Mouse (Mus musculus) liver, embryonic 13.5 days (tissue): ENCODE data around the gene Wfdc2. TPM values are rescaled to one million over a fixed set of nuclear protein-coding genes. Genes with fewer than 3 reads are reported as not detected.
A peak's percentile ranks its signal among the peaks of the same experiment; 100 is the strongest.

Experiments
- ATAC-seq: fragments of 200-750 bp; cut with Nextera tagmentation; 2 replicates; pipeline ENCODE4 v1.8.0; 2017; ENCODE audit warnings: low read depth, mild to moderate bottlenecking, moderate number of reproducible peaks, moderate library complexity
- DNase-seq: peaks from one replicate; pipeline ENCODE4 v3.0.0; 2022
- H3K27ac ChIP-seq: fragments of 300-500 bp; sonication (generic); 2 replicates; pipeline ENCODE4 v1.5.1; 2015; ENCODE audit warnings: moderate library complexity, mild to moderate bottlenecking, inconsistent platforms
- H3K27me3 ChIP-seq: fragments of 300-500 bp; sonication (generic); 2 replicates; pipeline ENCODE4 v1.6.1; 2015; ENCODE audit warnings: mild to moderate bottlenecking, inconsistent platforms
- H3K36me3 ChIP-seq: fragments of 300-500 bp; sonication (generic); 2 replicates; pipeline ENCODE4 v1.6.1; 2015; ENCODE audit warnings: mild to moderate bottlenecking, inconsistent platforms
- H3K4me1 ChIP-seq: fragments of 300-500 bp; sonication (generic); replicated peaks from 2 replicates; pipeline ENCODE4 v1.6.1; 2015; ENCODE audit warnings: inconsistent platforms
- H3K4me2 ChIP-seq: fragments of 300-500 bp; sonication (generic); 2 replicates; pipeline ENCODE4 v1.6.1; 2015; ENCODE audit warnings: inconsistent platforms, mild to moderate bottlenecking, moderate library complexity
- H3K4me3 ChIP-seq: fragments of 300-500 bp; sonication (generic); replicated peaks from 2 replicates; pipeline ENCODE4 v1.5.1; 2015; ENCODE audit warnings: mild to moderate bottlenecking, inconsistent platforms
- H3K9ac ChIP-seq: fragments of 300-500 bp; sonication (generic); 2 replicates; pipeline ENCODE4 v1.6.1; 2015; ENCODE audit warnings: mild to moderate bottlenecking, inconsistent platforms
- H3K9me3 ChIP-seq: fragments of 300-500 bp; sonication (generic); replicated peaks from 2 replicates; pipeline ENCODE4 v1.6.1; 2016; ENCODE audit warnings: inconsistent platforms
- WGBS: fragments of 180-500 bp; shearing (Covaris S2); methylation state at CpG from one replicate; pipeline ENCODE4 v1.1.7; 2015; ENCODE audit not compliant: insufficient replicate concordance; 5-methylcytosine and 5-hydroxymethylcytosine counted together
- polyA plus RNA-seq: library from polyadenylated mRNA; unstranded; fragments of >200 nt; fragmentation: Nextera tagmentation; extraction: Ambion mirVana; gene quantifications from 2 replicates; pipeline ENCODE4 v1.2.1, GENCODE M21; 2015

The Wfdc2 gene
- polyA plus RNA-seq, 1 experiment from 2014 or later, result 1.2 TPM

DNA sequence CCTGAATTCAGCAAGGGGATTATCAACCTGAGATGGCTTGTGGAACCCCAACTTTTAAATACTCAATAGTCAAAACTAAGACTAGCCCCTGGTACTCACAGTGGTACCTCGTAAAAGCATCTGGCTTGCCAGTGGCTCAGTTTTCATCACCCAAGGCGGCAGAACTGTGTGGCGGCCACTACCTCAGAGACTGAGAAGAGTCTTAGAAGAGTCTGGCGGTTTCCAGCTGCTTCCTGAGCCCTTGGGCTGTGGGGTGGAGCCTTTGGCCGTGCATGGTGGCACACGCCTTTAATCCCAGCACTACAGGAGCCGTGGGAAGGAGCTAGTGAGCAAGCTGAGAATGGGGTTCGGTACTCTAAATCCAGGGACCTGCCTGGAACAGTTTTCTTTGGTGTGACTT lies 39.9 kb upstream of the Wfdc2 start:
- H3K9me3 ChIP-seq, result peaks cover 7% of the 10 kb centered on the region; the same call in 1 of the 2 replicates
- no peaks in the 10 kb centered on the region for H3K36me3 ChIP-seq
- no peak overlapping the region for H3K9ac ChIP-seq
- no peak overlapping the region for H3K27ac ChIP-seq
- peaks cover 16% of the 10 kb centered on the region; the same call in 1 of the 2 replicates for H3K27me3 ChIP-seq
- no peak overlapping the region for H3K4me3 ChIP-seq
- no peak overlapping the region for H3K4me2 ChIP-seq
- 11% methylated on average over 8 of the region's 8 CpGs for WGBS
- ATAC-seq (no peak), DNase-seq (no peak)
- H3K4me1 ChIP-seq, result 0 out of 2 replicates have a peak, but pooled peaks cover 3% of the 10 kb centered on the region

DNA sequence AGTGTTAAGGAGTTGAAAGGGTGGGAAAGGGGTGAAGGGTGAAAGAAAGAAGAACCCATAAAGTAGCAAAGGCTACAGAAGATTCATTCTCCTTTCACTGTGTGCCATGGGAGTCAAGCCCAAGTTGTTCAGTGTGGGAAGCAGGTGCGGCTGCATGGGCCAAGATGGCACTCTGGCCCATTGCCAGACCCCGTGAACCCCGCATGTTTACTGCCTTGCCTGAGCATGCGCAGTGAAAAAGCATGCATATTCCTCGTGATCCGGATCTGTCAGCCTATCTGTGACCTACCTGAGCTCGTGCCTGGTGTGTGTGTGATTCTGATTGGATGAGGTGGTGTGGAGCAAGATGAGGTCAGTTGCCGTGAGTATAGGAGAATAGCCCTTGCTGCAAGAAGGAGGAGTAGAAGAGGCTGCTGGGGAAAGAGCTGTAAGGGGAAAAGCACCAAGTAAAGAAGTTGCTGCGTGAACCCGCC lies 38.9 kb upstream of the Wfdc2 start:
- H3K36me3 ChIP-seq, result no peaks in the 10 kb centered on the region
- no peak overlapping the region for H3K4me3 ChIP-seq
- no peak overlapping the region for H3K9ac ChIP-seq

DNA sequence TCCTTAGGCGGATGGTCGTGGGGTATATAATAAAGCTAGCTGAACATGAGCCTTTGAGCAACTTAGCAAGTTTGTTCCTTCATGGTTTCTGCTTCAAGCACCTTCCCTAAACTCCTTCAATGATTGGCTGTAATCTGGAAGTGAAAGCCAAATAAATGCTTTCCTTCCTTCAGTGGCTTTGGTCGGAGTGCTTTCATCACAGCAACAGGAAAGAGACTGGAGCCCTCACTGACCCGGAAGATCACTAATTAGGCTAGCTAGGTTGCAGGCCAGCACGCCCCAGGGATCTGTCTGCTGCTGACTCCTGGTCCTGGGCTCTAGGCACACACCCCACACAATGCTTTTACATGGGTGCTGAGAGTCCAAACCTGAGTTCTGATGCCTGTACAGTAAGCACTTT lies 33.7 kb upstream of the Wfdc2 start:
- no peaks in the 10 kb centered on the region for H3K36me3 ChIP-seq
- DNase-seq, result no peak
- ATAC-seq, result no peak
- no peak overlapping the region for H3K4me2 ChIP-seq
- no peaks in the 10 kb centered on the region for H3K27me3 ChIP-seq
- H3K27ac ChIP-seq, result no peak overlapping the region
- H3K4me1 ChIP-seq, result 0 out of 2 replicates have a peak, but pooled peaks cover 5% of the 10 kb centered on the region
- H3K4me3 ChIP-seq, result no peak overlapping the region
- WGBS, result 44% methylated on average over 5 of the region's 5 CpGs
- H3K9me3 ChIP-seq, result peaks cover 7% of the 10 kb centered on the region; the same call in 1 of the 2 replicates
- H3K9ac ChIP-seq, result no peak overlapping the region

More for the DNA sequence above, 38.9 kb upstream of the Wfdc2 start:
- Histone ChIP-seq H3K4me2 (no peak overlapping the region), H3K27ac (no peak overlapping the region), H3K9me3 (peaks cover 7% of the 10 kb centered on the region; the same call in 1 of the 2 replicates), H3K27me3 (peaks cover 16% of the 10 kb centered on the region; the same call in 1 of the 2 replicates), H3K4me1 (0 out of 2 replicates have a peak, but pooled peaks cover 3% of the 10 kb centered on the region)
- WGBS, result 57% methylated on average over 10 of the region's 10 CpGs
- DNase-seq (no peak), ATAC-seq (no peak)

DNA sequence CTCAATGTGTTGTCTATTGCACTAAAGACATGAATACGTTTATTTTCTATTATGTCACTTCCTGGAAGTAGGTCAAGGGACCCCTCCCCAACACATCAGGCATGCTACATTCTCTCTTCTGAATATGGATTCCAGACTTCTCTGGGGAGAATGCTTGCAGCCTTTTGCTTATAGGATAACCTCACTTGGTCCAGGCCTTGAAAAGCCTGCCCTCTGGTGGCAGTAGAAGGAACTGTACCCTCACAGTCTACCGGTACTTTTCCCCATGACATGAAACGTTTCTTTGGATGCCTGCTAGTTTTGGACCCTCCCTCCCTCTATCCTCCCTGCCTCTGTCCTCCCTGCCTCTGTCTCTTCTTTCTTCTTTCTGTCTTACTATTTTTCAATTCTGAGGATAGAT lies 31.0 kb upstream of the Wfdc2 start:
- H3K4me1 ChIP-seq, result 0 out of 2 replicates have a peak, but pooled peaks cover 5% of the 10 kb centered on the region
- peak; percentile 28 for DNase-seq
- H3K27ac ChIP-seq, result no peak overlapping the region
- H3K9ac ChIP-seq, result no peak overlapping the region
- H3K4me2 ChIP-seq, result no peak overlapping the region
- ATAC-seq, result no peak
- no peaks in the 10 kb centered on the region for H3K27me3 ChIP-seq
- peaks cover 7% of the 10 kb centered on the region; the same call in 1 of the 2 replicates for H3K9me3 ChIP-seq
- WGBS, result 6% methylated on average over 3 of the region's 3 CpGs
- no peak overlapping the region for H3K4me3 ChIP-seq
- no peaks in the 10 kb centered on the region for H3K36me3 ChIP-seq

DNA sequence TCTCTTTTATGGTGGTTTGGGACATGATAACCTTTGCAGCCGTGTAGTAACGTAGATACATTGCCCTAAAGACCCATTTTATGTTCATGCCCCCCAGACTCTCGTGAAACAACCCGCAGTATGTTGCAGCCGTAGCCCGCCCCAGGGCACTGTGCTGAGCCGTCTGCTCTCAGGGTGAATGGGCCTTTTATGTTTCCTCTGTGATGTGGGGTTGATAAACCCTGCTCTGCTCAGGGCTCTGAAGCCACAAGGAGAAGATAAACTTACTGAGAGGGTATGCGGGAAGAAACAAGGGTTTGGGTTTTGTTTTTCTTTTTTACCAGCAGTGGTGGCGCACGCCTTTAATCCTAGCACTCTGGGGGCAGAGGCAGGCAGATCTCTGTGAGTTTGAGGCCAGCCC lies 27.9 kb upstream of the Wfdc2 start:
- Histone ChIP-seq H3K4me3 (no peak overlapping the region), H3K9me3 (no peaks in the 10 kb centered on the region), H3K27me3 (no peaks in the 10 kb centered on the region), H3K4me2 (no peak overlapping the region), H3K4me1 (0 out of 2 replicates have a peak, but pooled peaks cover 5% of the 10 kb centered on the region), H3K27ac (no peak overlapping the region), H3K36me3 (no peaks in the 10 kb centered on the region), H3K9ac (no peak overlapping the region)
- no peak for DNase-seq
- ATAC-seq, result no peak
- WGBS, result 54% methylated on average over 10 of the region's 10 CpGs

DNA sequence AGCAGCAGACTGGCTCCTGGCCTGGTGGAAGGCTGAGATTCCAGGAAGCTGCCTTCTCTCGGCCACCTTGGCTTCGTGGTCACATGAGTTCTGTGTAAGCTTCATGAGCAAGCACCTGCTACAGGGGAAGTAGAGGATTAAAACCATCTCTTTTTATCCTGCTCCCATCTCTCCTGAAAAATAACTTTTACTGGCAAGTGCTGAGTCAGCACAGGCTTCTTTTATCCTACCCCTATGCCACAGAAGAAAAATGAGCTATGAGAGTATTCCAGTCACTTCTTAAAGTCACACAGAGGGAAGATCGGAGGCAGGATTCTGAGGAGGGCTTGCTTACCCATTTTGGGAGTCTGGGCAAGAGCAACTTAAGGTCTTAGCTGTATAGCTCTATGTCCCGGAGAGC lies 25.2 kb upstream of the Wfdc2 start:
- 59% methylated on average over 4 of the region's 4 CpGs for WGBS
- Histone ChIP-seq H3K4me3 (no peak overlapping the region), H3K36me3 (no peaks in the 10 kb centered on the region), H3K9ac (no peak overlapping the region), H3K27me3 (no peaks in the 10 kb centered on the region), H3K9me3 (no peaks in the 10 kb centered on the region), H3K4me2 (no peak overlapping the region), H3K4me1 (0 out of 2 replicates have a peak, but pooled peaks cover 1% of the 10 kb centered on the region), H3K27ac (no peak overlapping the region)
- no peak for DNase-seq
- no peak for ATAC-seq

DNA sequence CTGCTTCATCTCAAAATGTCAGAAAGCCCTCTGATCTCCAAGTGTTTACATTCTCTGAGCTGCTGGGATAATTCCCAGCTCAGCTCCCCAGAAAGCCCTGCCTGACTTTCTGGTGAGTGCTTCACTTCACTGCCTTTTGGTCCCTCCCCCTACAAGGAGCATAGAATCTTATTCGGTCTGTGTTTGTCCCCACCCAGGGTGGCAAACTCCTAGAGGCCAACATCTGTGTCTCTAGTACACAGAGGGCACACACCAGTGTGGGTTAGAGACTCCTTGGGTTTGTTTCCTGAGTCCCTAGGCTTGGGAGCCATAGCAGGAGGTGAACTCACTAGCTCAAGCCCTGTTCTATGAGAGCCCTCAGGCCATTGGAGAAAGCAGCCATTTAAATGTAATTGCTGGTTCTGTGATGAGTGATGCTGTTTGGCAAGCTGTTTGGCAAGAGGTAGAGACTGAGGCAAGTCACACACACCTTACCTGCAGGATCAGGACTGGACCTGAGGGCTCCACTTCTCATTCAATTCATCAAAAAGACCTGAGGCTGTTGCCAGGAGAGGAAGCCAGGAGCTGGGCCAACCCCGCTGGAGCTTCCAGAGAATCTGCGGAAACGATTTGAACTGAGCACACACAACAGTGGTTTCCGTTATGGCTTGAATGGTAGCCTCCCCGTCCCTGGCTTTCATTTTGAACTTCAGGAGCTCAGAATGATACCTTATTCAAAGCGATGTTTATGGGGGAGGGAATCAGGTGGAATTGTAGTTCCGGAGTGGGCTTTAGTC lies 21.4 kb upstream of the Wfdc2 start:
- H3K4me1 ChIP-seq, result no peaks in the 10 kb centered on the region
- H3K27ac ChIP-seq, result no peak overlapping the region
- H3K9ac ChIP-seq, result no peak overlapping the region
- no peaks in the 10 kb centered on the region for H3K36me3 ChIP-seq
- no peaks in the 10 kb centered on the region for H3K9me3 ChIP-seq
- 18% methylated on average over 8 of the region's 8 CpGs for WGBS
- no peak overlapping the region for H3K4me3 ChIP-seq
- no peaks in the 10 kb centered on the region for H3K27me3 ChIP-seq
- DNase-seq, result no peak
- no peak overlapping the region for H3K4me2 ChIP-seq
- ATAC-seq, result no peak

DNA sequence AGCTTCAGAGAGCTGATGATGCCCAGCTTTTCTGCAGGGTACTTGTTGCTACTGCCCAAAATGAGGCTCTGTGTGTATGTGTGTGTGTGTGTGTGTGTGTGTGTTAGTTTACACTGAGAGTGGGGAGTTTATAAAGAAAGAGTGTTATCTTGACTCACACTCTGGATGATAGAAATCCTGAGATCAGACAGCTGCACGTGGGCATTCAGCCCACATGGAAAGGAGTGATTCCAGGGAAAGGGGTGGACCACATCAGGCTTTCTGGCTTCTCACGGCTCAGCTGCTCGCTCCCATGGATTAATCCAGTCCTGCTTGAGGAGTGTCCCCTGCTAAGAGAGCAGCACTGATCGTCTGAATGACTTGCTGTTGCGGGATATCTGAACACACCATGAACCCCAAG lies 20.1 kb upstream of the Wfdc2 start:
- Histone ChIP-seq H3K4me3 (no peak overlapping the region), H3K27me3 (no peaks in the 10 kb centered on the region), H3K4me2 (no peak overlapping the region), H3K9ac (no peak overlapping the region), H3K27ac (no peak overlapping the region), H3K9me3 (no peaks in the 10 kb centered on the region), H3K4me1 (no peaks in the 10 kb centered on the region), H3K36me3 (no peaks in the 10 kb centered on the region)
- ATAC-seq (no peak), DNase-seq (no peak)
- WGBS, result 63% methylated on average over 5 of the region's 5 CpGs

DNA sequence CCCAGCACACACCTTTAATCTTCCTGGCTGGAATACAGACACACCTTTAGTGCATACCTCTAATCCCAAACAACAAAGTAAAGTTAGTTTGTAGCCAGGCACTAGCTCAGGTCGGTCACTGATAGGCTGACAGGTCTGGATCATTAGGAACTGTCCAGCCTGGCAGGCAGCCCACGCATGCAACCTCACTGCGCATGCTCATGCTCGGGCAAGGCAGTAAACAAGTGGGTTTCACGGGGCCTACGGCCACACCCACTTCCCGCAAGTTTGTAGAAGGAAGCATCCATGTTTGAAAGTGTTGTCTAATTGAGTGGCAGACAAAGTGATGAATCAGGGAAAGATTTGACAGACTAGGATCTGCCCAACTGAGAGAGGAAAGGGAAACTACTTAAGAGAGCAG lies 19.6 kb upstream of the Wfdc2 start:
- Histone ChIP-seq H3K27ac (no peak overlapping the region), H3K4me2 (no peak overlapping the region), H3K36me3 (no peaks in the 10 kb centered on the region), H3K9ac (no peak overlapping the region), H3K27me3 (no peaks in the 10 kb centered on the region), H3K4me3 (no peak overlapping the region), H3K4me1 (no peaks in the 10 kb centered on the region), H3K9me3 (no peaks in the 10 kb centered on the region)
- WGBS, result 66% methylated on average over 7 of the region's 7 CpGs
- no peak for DNase-seq
- ATAC-seq, result no peak

DNA sequence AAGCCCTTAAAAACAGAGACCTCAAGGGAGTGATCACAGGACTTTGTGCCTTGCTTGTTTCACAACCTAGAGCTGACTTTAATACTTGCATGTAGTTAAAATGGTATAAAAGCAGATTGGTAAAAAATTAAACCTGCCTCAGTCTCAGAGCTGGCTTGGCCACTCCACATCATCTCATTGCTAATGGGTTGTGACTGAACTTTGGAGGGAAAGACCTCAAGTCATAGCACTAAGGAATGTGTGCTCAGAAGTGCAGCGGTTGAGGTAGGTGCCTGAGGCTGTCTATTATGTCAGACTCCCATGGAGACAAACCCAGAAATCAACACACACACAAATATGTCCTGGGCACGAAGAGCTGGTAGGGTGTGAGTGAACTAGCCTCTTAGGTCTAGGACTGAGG lies 18.5 kb upstream of the Wfdc2 start:
- Histone ChIP-seq H3K27ac (no peak overlapping the region), H3K27me3 (no peaks in the 10 kb centered on the region), H3K9me3 (no peaks in the 10 kb centered on the region), H3K4me3 (no peak overlapping the region), H3K9ac (no peak overlapping the region), H3K4me1 (no peaks in the 10 kb centered on the region), H3K4me2 (no peak overlapping the region), H3K36me3 (no peaks in the 10 kb centered on the region)
- DNase-seq (no peak), ATAC-seq (no peak)
- 40% methylated on average over 2 of the region's 2 CpGs for WGBS

DNA sequence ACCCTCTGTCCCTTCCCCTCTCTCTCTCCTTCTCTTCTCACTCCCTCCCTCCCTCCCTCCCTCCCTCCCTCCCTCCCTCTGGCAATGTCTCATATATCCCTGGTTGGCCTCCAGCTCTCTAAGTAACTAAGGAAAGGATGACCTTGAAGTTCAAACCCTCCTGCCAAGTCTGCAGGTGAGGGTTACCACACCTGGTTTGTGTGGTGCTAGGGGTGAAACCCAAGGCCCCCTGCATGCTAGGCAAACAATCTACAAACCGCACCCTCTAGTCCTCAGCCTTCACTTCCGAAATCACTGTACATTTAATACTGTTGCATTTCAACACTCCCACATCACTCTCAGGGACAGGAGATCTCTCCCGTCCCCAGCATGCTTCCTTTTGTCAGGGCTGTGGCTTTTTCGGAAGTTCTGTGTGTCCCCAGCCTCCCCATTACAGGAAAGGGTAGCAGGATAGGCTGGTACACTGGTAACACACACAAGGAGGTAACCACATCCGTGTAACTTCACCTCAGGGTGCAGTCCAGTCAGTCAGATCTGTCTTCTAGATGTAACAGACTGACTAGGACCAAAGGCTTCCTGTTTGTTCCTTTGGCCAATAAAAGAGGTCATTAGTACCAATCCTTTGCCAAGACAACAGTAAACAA lies 17.6 kb upstream of the Wfdc2 start:
- no peaks in the 10 kb centered on the region for H3K4me1 ChIP-seq
- H3K4me2 ChIP-seq, result no peak overlapping the region
- H3K36me3 ChIP-seq, result no peaks in the 10 kb centered on the region
- H3K9ac ChIP-seq, result no peak overlapping the region
- ATAC-seq (no peak), DNase-seq (no peak)
- no peaks in the 10 kb centered on the region for H3K9me3 ChIP-seq
- H3K27ac ChIP-seq, result no peak overlapping the region
- H3K27me3 ChIP-seq, result peaks cover 3% of the 10 kb centered on the region; the same call in 1 of the 2 replicates
- H3K4me3 ChIP-seq, result no peak overlapping the region
- WGBS, result 11% methylated on average over 5 of the region's 5 CpGs
